Mouse (Mus musculus): ENCODE measurements around the gene Arhgef11. TPM values are rescaled to one million over a fixed set of nuclear protein-coding genes. Genes with fewer than 3 reads are reported as not detected.

The Arhgef11 gene
- polyA plus RNA-seq, 1 experiment from 2014 or later, result 18.2 TPM

- H3K4me3 ChIP-seq, result no peak overlapping the region
- H3K4me2 ChIP-seq, result no peak overlapping the region
- H3K9ac ChIP-seq, result no peak overlapping the region
- ATAC-seq, result no peak
- no peak overlapping the region for H3K27ac ChIP-seq
- WGBS, result 84% methylated on average over 2 of the region's 2 CpGs
- no peaks in the 10 kb centered on the region for H3K27me3 ChIP-seq
- H3K36me3 ChIP-seq (ENCODE audit: poor library complexity, severe bottlenecking), result peaks cover 95% of the 10 kb centered on the region
- H3K4me1 ChIP-seq, result no peaks in the 10 kb centered on the region
- H3K9me3 ChIP-seq (replicated peaks), result no peaks in the 10 kb centered on the region
Measured at GRCm38 (mm10) chr3:87718525-87718924, 101.2 kb downstream of the Arhgef11 start.

GRCm38 (mm10) chr3:87724556-87724955 is 107.2 kb downstream of the Arhgef11 start:
- H3K4me3 ChIP-seq, result no peak overlapping the region
- no peak for ATAC-seq
- peaks cover 91% of the 10 kb centered on the region for H3K36me3 ChIP-seq (ENCODE audit: poor library complexity, severe bottlenecking)
- no peaks in the 10 kb centered on the region for H3K4me1 ChIP-seq
- H3K9me3 ChIP-seq (replicated peaks), result no peaks in the 10 kb centered on the region
- WGBS, result 93% methylated on average over 6 of the region's 6 CpGs
- no peak overlapping the region for H3K27ac ChIP-seq
- H3K27me3 ChIP-seq, result no peaks in the 10 kb centered on the region
- no peak overlapping the region for H3K4me2 ChIP-seq
- H3K9ac ChIP-seq, result no peak overlapping the region

- no peak for ATAC-seq
- H3K9me3 ChIP-seq (replicated peaks), result no peaks in the 10 kb centered on the region
- peaks cover 93% of the 10 kb centered on the region for H3K36me3 ChIP-seq (ENCODE audit: poor library complexity, severe bottlenecking)
- no peak overlapping the region for H3K9ac ChIP-seq
- no peaks in the 10 kb centered on the region for H3K27me3 ChIP-seq
- WGBS, result 95% methylated on average over 16 of the region's 16 CpGs
- H3K27ac ChIP-seq, result no peak overlapping the region
- no peak overlapping the region for H3K4me3 ChIP-seq
- no peaks in the 10 kb centered on the region for H3K4me1 ChIP-seq
- H3K4me2 ChIP-seq, result no peak overlapping the region
Measured at GRCm38 (mm10) chr3:87725396-87726160, 108.2 kb downstream of the Arhgef11 start.

GRCm38 (mm10) chr3:87726191-87726590 is 108.8 kb downstream of the Arhgef11 start:
- H3K27ac ChIP-seq, result no peak overlapping the region
- no peak overlapping the region for H3K4me3 ChIP-seq
- H3K27me3 ChIP-seq, result no peaks in the 10 kb centered on the region
- peaks cover 92% of the 10 kb centered on the region for H3K36me3 ChIP-seq (ENCODE audit: poor library complexity, severe bottlenecking)
- no peak for ATAC-seq
- WGBS, result 94% methylated on average over 7 of the region's 7 CpGs
- H3K9me3 ChIP-seq (replicated peaks), result no peaks in the 10 kb centered on the region
- H3K4me1 ChIP-seq, result no peaks in the 10 kb centered on the region
- no peak overlapping the region for H3K4me2 ChIP-seq
- H3K9ac ChIP-seq, result no peak overlapping the region

GRCm38 (mm10) chr3:87728696-87729095 is 111.3 kb downstream of the Arhgef11 start:
- no peak overlapping the region for H3K9ac ChIP-seq
- no peaks in the 10 kb centered on the region for H3K9me3 ChIP-seq (replicated peaks)
- peaks cover 94% of the 10 kb centered on the region for H3K36me3 ChIP-seq (ENCODE audit: poor library complexity, severe bottlenecking)
- H3K4me3 ChIP-seq, result no peak overlapping the region
- no peaks in the 10 kb centered on the region for H3K27me3 ChIP-seq
- H3K27ac ChIP-seq, result no peak overlapping the region
- ATAC-seq, result no peak
- no peak overlapping the region for H3K4me2 ChIP-seq
- H3K4me1 ChIP-seq, result no peaks in the 10 kb centered on the region
- 94% methylated on average over 6 of the region's 6 CpGs for WGBS

- no peak for ATAC-seq
- Histone ChIP-seq H3K4me1 (no peaks in the 10 kb centered on the region), H3K4me2 (no peak overlapping the region), H3K27ac (no peak overlapping the region), H3K27me3 (no peaks in the 10 kb centered on the region), H3K9ac (no peak overlapping the region), H3K9me3 (replicated peaks) (no peaks in the 10 kb centered on the region), H3K36me3 (ENCODE audit: poor library complexity, severe bottlenecking) (peaks cover 95% of the 10 kb centered on the region), H3K4me3 (no peak overlapping the region)
- 91% methylated on average over 4 of the region's 4 CpGs for WGBS
Measured at GRCm38 (mm10) chr3:87733098-87733497, 115.7 kb downstream of the Arhgef11 start.

GRCm38 (mm10) chr3:87733984-87734761 is 116.8 kb downstream of the Arhgef11 start:
- Histone ChIP-seq H3K9ac (no peak overlapping the region), H3K9me3 (replicated peaks) (no peaks in the 10 kb centered on the region), H3K4me3 (no peak overlapping the region), H3K4me2 (no peak overlapping the region), H3K36me3 (ENCODE audit: poor library complexity, severe bottlenecking) (peaks cover 93% of the 10 kb centered on the region), H3K4me1 (no peaks in the 10 kb centered on the region; the same call in 1 of the 2 replicates), H3K27ac (no peak overlapping the region), H3K27me3 (no peaks in the 10 kb centered on the region)
- WGBS, result 90% methylated on average over 11 of the region's 11 CpGs
- no peak for ATAC-seq

GRCm38 (mm10) chr3:87735335-87735734 is 118.0 kb downstream of the Arhgef11 start:
- H3K4me3 ChIP-seq, result no peak overlapping the region
- H3K27ac ChIP-seq, result no peak overlapping the region
- no peak overlapping the region for H3K9ac ChIP-seq
- H3K4me2 ChIP-seq, result no peak overlapping the region
- ATAC-seq, result no peak
- no peaks in the 10 kb centered on the region for H3K27me3 ChIP-seq
- peaks cover 6% of the 10 kb centered on the region; the same call in 1 of the 2 replicates for H3K4me1 ChIP-seq
- peaks cover 90% of the 10 kb centered on the region for H3K36me3 ChIP-seq (ENCODE audit: poor library complexity, severe bottlenecking)
- H3K9me3 ChIP-seq (replicated peaks), result no peaks in the 10 kb centered on the region
- 88% methylated on average over 9 of the region's 9 CpGs for WGBS

- WGBS, result 74% methylated on average over 4 of the region's 5 CpGs
- Histone ChIP-seq H3K4me1 (peaks cover 6% of the 10 kb centered on the region; the same call in 1 of the 2 replicates), H3K9ac (no peak overlapping the region), H3K4me2 (no peak overlapping the region), H3K9me3 (replicated peaks) (no peaks in the 10 kb centered on the region), H3K36me3 (ENCODE audit: poor library complexity, severe bottlenecking) (peaks cover 69% of the 10 kb centered on the region), H3K4me3 (no peak overlapping the region), H3K27me3 (no peaks in the 10 kb centered on the region), H3K27ac (no peak overlapping the region)
- ATAC-seq, result no peak
Measured at GRCm38 (mm10) chr3:87738906-87739305, 121.5 kb downstream of the Arhgef11 start.

- Histone ChIP-seq H3K9ac (no peak overlapping the region), H3K27ac (no peak overlapping the region), H3K27me3 (no peaks in the 10 kb centered on the region), H3K4me2 (no peak overlapping the region), H3K9me3 (replicated peaks) (no peaks in the 10 kb centered on the region), H3K36me3 (ENCODE audit: poor library complexity, severe bottlenecking) (peaks cover 38% of the 10 kb centered on the region), H3K4me3 (no peak overlapping the region), H3K4me1 (peaks cover 18% of the 10 kb centered on the region)
- 83% methylated on average over 3 of the region's 3 CpGs for WGBS
- ATAC-seq, result no peak
Measured at GRCm38 (mm10) chr3:87742013-87742412, 124.7 kb downstream of the Arhgef11 start.

GRCm38 (mm10) chr3:87742735-87743134 is 125.4 kb downstream of the Arhgef11 start:
- no peak overlapping the region for H3K27ac ChIP-seq
- 90% methylated on average over 16 of the region's 16 CpGs for WGBS
- no peaks in the 10 kb centered on the region for H3K9me3 ChIP-seq (replicated peaks)
- H3K4me1 ChIP-seq, result peaks cover 18% of the 10 kb centered on the region
- H3K4me3 ChIP-seq, result no peak overlapping the region
- H3K36me3 ChIP-seq (ENCODE audit: poor library complexity, severe bottlenecking), result peaks cover 32% of the 10 kb centered on the region
- H3K4me2 ChIP-seq, result no peak overlapping the region
- H3K9ac ChIP-seq, result no peak overlapping the region
- ATAC-seq, result no peak
- no peaks in the 10 kb centered on the region for H3K27me3 ChIP-seq

GRCm38 (mm10) chr3:87743927-87744326 is 126.6 kb downstream of the Arhgef11 start:
- H3K27ac ChIP-seq, result no peak overlapping the region

More at GRCm38 (mm10) chr3:87743927-87744326, 126.6 kb downstream of the Arhgef11 start:
- H3K4me3 ChIP-seq, result no peak overlapping the region
- no peak overlapping the region for H3K4me2 ChIP-seq
- peaks cover 21% of the 10 kb centered on the region; the same call in 1 of the 2 replicates for H3K36me3 ChIP-seq (ENCODE audit: poor library complexity, severe bottlenecking)
- no peak overlapping the region for H3K9ac ChIP-seq
- 79% methylated on average over 4 of the region's 4 CpGs for WGBS
- no peaks in the 10 kb centered on the region for H3K27me3 ChIP-seq
- no peak for ATAC-seq
- H3K9me3 ChIP-seq (replicated peaks), result no peaks in the 10 kb centered on the region
- peaks cover 18% of the 10 kb centered on the region for H3K4me1 ChIP-seq

All from forebrain, embryonic 13.5 days (tissue).